In genomic region chr2:29190392-29190791, GRCm38 (mm10) we compare ENCODE assay signal across 22 mouse cellular contexts.
DNase-seq lines count a peak whose midpoint lies in the region; ATAC-seq and TF ChIP-seq lines count a peak whose summit lies in the region.
"Had no signal": no experiment of that assay in that cellular context is flagged by ENCODE, and none has a peak within 500 bp of the region (broad histone marks: within the 10 kb centered on the region; RNA-seq: fewer than 3 reads in every experiment).

No protein-coding gene starts in this region.

- H3K4me1 ChIP-seq in heart, embryonic 12.5 days (replicated peaks), result peaks cover 29% of the 10 kb centered on the region
- peaks cover 7% of the 10 kb centered on the region for H3K4me1 ChIP-seq in spleen, adult 2 months (ENCODE audit: control insufficient read depth, insufficient read depth, insufficient read length)
- H3K4me1 ChIP-seq in midbrain, embryonic 16.5 days (ENCODE audit: control insufficient read depth, insufficient read depth, low read length), result peaks cover 5% of the 10 kb centered on the region; the same call in 1 of the 2 replicates

- H3K27ac ChIP-seq in heart, embryonic 12.5 days (ENCODE audit: poor library complexity, severe bottlenecking), result no peak overlapping the region
- 0 out of 2 replicates have a peak overlapping the region, but pooled peaks have one; percentile 18 for H3K27ac ChIP-seq in spleen, adult 2 months (ENCODE audit: insufficient read depth, low read length)
- H3K27ac ChIP-seq in midbrain, embryonic 16.5 days (ENCODE audit: low read length), result no peak overlapping the region
- H3K27ac ChIP-seq: embryonic facial prominence, embryonic 10.5 days; layer of hippocampus, adult 2 months; limb, embryonic 13.5 days; liver, embryonic 14.5 days; macrophage; stomach, embryonic 15.5 days had no signal

- no peak for TF ChIP-seq CTCF in spleen, adult 2 months (IDR thresholded peaks at IDR 0.05; ENCODE audit: extremely low read depth, insufficient read depth, insufficient read length, insufficient replicate concordance)

- no peak for TF ChIP-seq POLR2A in spleen, adult 2 months (IDR thresholded peaks at IDR 0.05; ENCODE audit: low read depth, low read length)

- H3K36me3 ChIP-seq in heart, embryonic 12.5 days, result no peaks in the 10 kb centered on the region
- H3K36me3 ChIP-seq in spleen, adult 2 months (ENCODE audit: control insufficient read depth, insufficient read depth, low read length), result no peaks in the 10 kb centered on the region
- H3K36me3 ChIP-seq in midbrain, embryonic 16.5 days (ENCODE audit: control insufficient read depth, insufficient read depth, low read length), result no peaks in the 10 kb centered on the region
- H3K36me3 ChIP-seq: embryonic facial prominence, embryonic 10.5 days; limb, embryonic 13.5 days; neural tube, embryonic 12.5 days; stomach, embryonic 15.5 days had no signal

- peaks cover 9% of the 10 kb centered on the region for H3K27me3 ChIP-seq in heart, embryonic 12.5 days (replicated peaks)
- peaks cover 6% of the 10 kb centered on the region for H3K27me3 ChIP-seq in spleen, adult 2 months (ENCODE audit: control insufficient read depth, insufficient read depth, low read length)
- no peaks in the 10 kb centered on the region for H3K27me3 ChIP-seq in midbrain, embryonic 16.5 days (ENCODE audit: control insufficient read depth, insufficient read depth, low read depth, low read length)

- no peak overlapping the region for H3K4me3 ChIP-seq in heart, embryonic 12.5 days
- H3K4me3 ChIP-seq in spleen, adult 2 months (ENCODE audit: extremely low read depth, insufficient read depth, insufficient read length), result no peak overlapping the region
- H3K4me3 ChIP-seq in midbrain, embryonic 16.5 days (ENCODE audit: low read depth, low read length), result no peak overlapping the region
- H3K4me3 ChIP-seq: embryonic facial prominence, embryonic 10.5 days; layer of hippocampus, adult 2 months; limb, embryonic 13.5 days; neural tube, embryonic 12.5 days; stomach, embryonic 15.5 days had no signal

- H3K4me2 ChIP-seq in heart, embryonic 12.5 days, result no peak overlapping the region
- H3K4me2 ChIP-seq in midbrain, embryonic 16.5 days (ENCODE audit: low read length), result no peak overlapping the region
- H3K4me2 ChIP-seq: limb, embryonic 13.5 days; midbrain, embryonic 11.5 days; neural tube, embryonic 12.5 days; stomach, embryonic 15.5 days had no signal

- H3K9ac ChIP-seq in heart, embryonic 12.5 days, result no peak overlapping the region
- no peak overlapping the region for H3K9ac ChIP-seq in midbrain, embryonic 16.5 days (ENCODE audit: low read depth, low read length)
- H3K9ac ChIP-seq: limb, embryonic 13.5 days; liver, embryonic 14.5 days; neural tube, embryonic 12.5 days; stomach, embryonic 15.5 days had no signal

- no peaks in the 10 kb centered on the region for H3K9me3 ChIP-seq in heart, embryonic 12.5 days (replicated peaks)
- no peaks in the 10 kb centered on the region for H3K9me3 ChIP-seq in midbrain, embryonic 16.5 days (replicated peaks; ENCODE audit: control insufficient read depth, low read length, poor library complexity, severe bottlenecking)
- H3K9me3 ChIP-seq: embryonic facial prominence, embryonic 10.5 days; limb, embryonic 13.5 days; neural tube, embryonic 12.5 days; stomach, embryonic 15.5 days had no signal

- WGBS in heart, embryonic 12.5 days, result 78% methylated on average over 7 of the region's 7 CpGs
- WGBS in spleen, adult 2 months, result 87% methylated on average over 7 of the region's 7 CpGs
- 83% methylated on average over 7 of the region's 7 CpGs for WGBS in midbrain, embryonic 16.5 days

- no peak for ATAC-seq in heart, embryonic 12.5 days (ENCODE audit: insufficient number of reproducible peaks, low FRiP score)
- no peak for ATAC-seq in midbrain, embryonic 16.5 days
- ATAC-seq: hindbrain, embryonic 16.5 days; intestine, embryonic 16.5 days had no signal

- DNase-seq in heart, adult 8-10 months (ENCODE audit: low spot score), result peak; percentile 31
- DNase-seq in spleen, adult 2 months (ENCODE audit: low read depth in 1 of 2, low spot score in 2 of 2), result no peak
- no peak for DNase-seq in spleen, postnatal 10 days (ENCODE audit: low spot score in 2 of 2)
- DNase-seq in kidney, postnatal 14 days, result peak; percentile 45
- no peak for DNase-seq in frontal cortex, postnatal 14 days (ENCODE audit: low spot score in 2 of 2)
- DNase-seq: adrenal gland, adult 2 months; cerebellum, adult 9-10 months; layer of hippocampus, postnatal 36 days; spleen, adult 18-20 months; thymus, adult 2 months had no signal

Comparison
In these comparisons a context has a peak if more than half of its experiments do, and no peak if none do; other contexts are left out.
1. DNase-seq: peak in heart, adult 8-10 months (single experiment) and kidney, postnatal 14 days (single experiment); none in spleen, adult 2 months (0 of 2), spleen, postnatal 10 days (0 of 2) and frontal cortex, postnatal 14 days (0 of 2).